In genomic region chr6:114291396-114291795, GRCm38 (mm10) we compare ENCODE assay signal across 16 mouse cellular contexts. TPM values are rescaled to one million over a fixed set of nuclear protein-coding genes. Genes with fewer than 3 reads are reported as not detected.
A peak's percentile ranks its signal among the peaks of the same experiment; 100 is the strongest.
DNase-seq lines count a peak whose midpoint lies in the region; ATAC-seq and TF ChIP-seq lines count a peak whose summit lies in the region.
"Had no signal": no experiment of that assay in that cellular context is flagged by ENCODE, and none has a peak within 500 bp of the region (broad histone marks: within the 10 kb centered on the region; RNA-seq: fewer than 3 reads in every experiment).

No protein-coding gene starts in this region.

- TF ChIP-seq CTCF in midbrain, postnatal 0 days (IDR thresholded peaks at IDR 0.05): no peak

- peak overlapping the region; percentile 44; the same call in 1 of the 2 replicates for H3K4me2 ChIP-seq in forebrain, embryonic 13.5 days
- no peak overlapping the region for H3K4me2 ChIP-seq in hindbrain, embryonic 14.5 days (replicated peaks)
- H3K4me2 ChIP-seq in midbrain, postnatal 0 days (ENCODE audit: low read depth, low read length, poor library complexity, severe bottlenecking): no peak overlapping the region
- H3K4me2 ChIP-seq: liver, embryonic 12.5 days had no signal

- no peaks in the 10 kb centered on the region for H3K27me3 ChIP-seq in forebrain, embryonic 13.5 days
- no peaks in the 10 kb centered on the region for H3K27me3 ChIP-seq in hindbrain, embryonic 14.5 days (ENCODE audit: control insufficient read depth, insufficient read depth, low read length)
- no peaks in the 10 kb centered on the region for H3K27me3 ChIP-seq in midbrain, postnatal 0 days (ENCODE audit: insufficient read depth, low read length)

- peak; percentile 59 for DNase-seq in left cerebral cortex, postnatal 4 days
- DNase-seq in left cerebral cortex, adult 18-20 months (ENCODE audit: low spot score in 2 of 2): no peak
- no peak for DNase-seq in hindbrain, embryonic 14.5 days (ENCODE audit: low spot score)
- DNase-seq in midbrain, postnatal 0 days (ENCODE audit: low spot score): peak; percentile 46
- DNase-seq in retina, postnatal 1 day: no peak
- DNase-seq in ovary, postnatal 10 days (ENCODE audit: low spot score): no peak
- DNase-seq in layer of hippocampus, postnatal 25 days (ENCODE audit: extremely low spot score in 1 of 2, low spot score in 1 of 2): no peak
- DNase-seq: B cell, adult 2 months; heart, adult 2 months; right cerebral cortex, adult 18-20 months had no signal

- ATAC-seq in forebrain, embryonic 13.5 days: no peak
- ATAC-seq in hindbrain, embryonic 14.5 days (ENCODE audit: low FRiP score): no peak
- no peak for ATAC-seq in midbrain, postnatal 0 days (ENCODE audit: low FRiP score)
- ATAC-seq: liver, embryonic 12.5 days; Patski had no signal

- H3K4me3 ChIP-seq in forebrain, embryonic 13.5 days: no peak overlapping the region
- no peak overlapping the region for H3K4me3 ChIP-seq in hindbrain, embryonic 14.5 days (replicated peaks; ENCODE audit: low read length)
- no peak overlapping the region for H3K4me3 ChIP-seq in midbrain, postnatal 0 days (ENCODE audit: low read depth, low read length)
- H3K4me3 ChIP-seq: heart, adult 2 months; liver, embryonic 12.5 days had no signal

- peaks cover 3% of the 10 kb centered on the region; the same call in 1 of the 2 replicates for H3K36me3 ChIP-seq in forebrain, embryonic 13.5 days (ENCODE audit: poor library complexity, severe bottlenecking)
- H3K36me3 ChIP-seq in hindbrain, embryonic 14.5 days (replicated peaks; ENCODE audit: control insufficient read depth, insufficient read depth): no peaks in the 10 kb centered on the region
- no peaks in the 10 kb centered on the region for H3K36me3 ChIP-seq in midbrain, postnatal 0 days (ENCODE audit: insufficient read depth, low read length)
- H3K36me3 ChIP-seq: liver, embryonic 12.5 days had no signal

- H3K9ac ChIP-seq in forebrain, embryonic 13.5 days: peak overlapping the region; percentile 51; the same call in 1 of the 2 replicates
- no peak overlapping the region for H3K9ac ChIP-seq in hindbrain, embryonic 14.5 days
- no peak overlapping the region for H3K9ac ChIP-seq in midbrain, postnatal 0 days (replicated peaks; ENCODE audit: low read length, poor library complexity, severe bottlenecking)
- H3K9ac ChIP-seq: liver, embryonic 12.5 days had no signal

- peak overlapping the region; percentile 90 for H3K27ac ChIP-seq in forebrain, embryonic 13.5 days
- H3K27ac ChIP-seq in hindbrain, embryonic 14.5 days: peak overlapping the region; percentile 92
- peak overlapping the region; percentile 81 for H3K27ac ChIP-seq in midbrain, postnatal 0 days (ENCODE audit: low read depth, low read length)
- H3K27ac ChIP-seq: heart, adult 2 months; liver, embryonic 12.5 days had no signal

- no peaks in the 10 kb centered on the region for H3K9me3 ChIP-seq in forebrain, embryonic 13.5 days (replicated peaks)
- H3K9me3 ChIP-seq in hindbrain, embryonic 14.5 days (ENCODE audit: control insufficient read depth, low read length): no peaks in the 10 kb centered on the region
- no peaks in the 10 kb centered on the region for H3K9me3 ChIP-seq in midbrain, postnatal 0 days (ENCODE audit: low read length)
- H3K9me3 ChIP-seq: liver, embryonic 12.5 days had no signal

- peaks cover 98% of the 10 kb centered on the region for H3K4me1 ChIP-seq in forebrain, embryonic 13.5 days
- peaks cover 82% of the 10 kb centered on the region for H3K4me1 ChIP-seq in hindbrain, embryonic 14.5 days (replicated peaks; ENCODE audit: control insufficient read depth, insufficient read depth, low read length)
- peaks cover 49% of the 10 kb centered on the region for H3K4me1 ChIP-seq in midbrain, postnatal 0 days (ENCODE audit: insufficient read depth, low read length)
- H3K4me1 ChIP-seq: liver, embryonic 12.5 days had no signal

- 51% methylated on average over 5 of the region's 5 CpGs for WGBS in forebrain, embryonic 13.5 days
- 44% methylated on average over 5 of the region's 5 CpGs for WGBS in hindbrain, embryonic 14.5 days
- WGBS in midbrain, postnatal 0 days: 33% methylated on average over 5 of the region's 5 CpGs

- intact Hi-C loops in left cerebral cortex, postnatal 4 days (cut with DNase I): no loop called here

RNA-seq across cellular contexts. Expression of gene Slc6a1, which starts 9.0 kb away (rescaled TPM):
- 100 to 1,000 TPM; 190 to 242 TPM for total RNA-seq in left cerebral cortex, postnatal 4 days (2021)
- 100 to 1,000 TPM; 288 to 289 TPM for total RNA-seq in left cerebral cortex, adult 18-20 months (2021)
- 67.2 and 81.0 TPM in 2 replicates for polyA plus RNA-seq in forebrain, embryonic 13.5 days (2015; fragmentation: Nextera tagmentation; extraction: Ambion mirVana)
- polyA plus RNA-seq in hindbrain, embryonic 14.5 days (2014; fragmentation: Nextera tagmentation; extraction: Ambion mirVana): 135 and 154 TPM in 2 replicates
- 434 and 507 TPM in 2 replicates for total RNA-seq in midbrain, postnatal 0 days (2014; rRNA removed)
- 208 and 221 TPM in 2 replicates for polyA plus RNA-seq in midbrain, postnatal 0 days (2015; fragmentation: Nextera tagmentation; extraction: Ambion mirVana)
- total RNA-seq in layer of hippocampus, postnatal 25 days (2021): 100 to 1,000 TPM; 292 to 295 TPM
- total RNA-seq: adrenal gland, adult 18-20 months had no signal
- polyA plus RNA-seq: heart, postnatal 0 days; intestine, embryonic 14.5 days; liver, embryonic 12.5 days; Patski had no signal

Comparison
In these comparisons a context has a peak if more than half of its experiments do, and no peak if none do; other contexts are left out.
1. DNase-seq: peak in left cerebral cortex, postnatal 4 days (single experiment) and midbrain, postnatal 0 days (single experiment); none in left cerebral cortex, adult 18-20 months (0 of 2), hindbrain, embryonic 14.5 days (single experiment), retina, postnatal 1 day (single experiment), ovary, postnatal 10 days (single experiment) and layer of hippocampus, postnatal 25 days (0 of 2).
2. Peak in every context shown above with its lines, with median percentiles within 50 percentile points of each other: H3K27ac ChIP-seq.